Mouse (Mus musculus): Measurements from ENCODE around the gene Hivep3. TPM values are rescaled to one million over a fixed set of nuclear protein-coding genes. Genes with fewer than 3 reads are reported as not detected.

Hivep3 gene
- total RNA-seq, 4 experiments from 2014 or later, result 2.9 to 4.5 (median 3.9) TPM

DNA sequence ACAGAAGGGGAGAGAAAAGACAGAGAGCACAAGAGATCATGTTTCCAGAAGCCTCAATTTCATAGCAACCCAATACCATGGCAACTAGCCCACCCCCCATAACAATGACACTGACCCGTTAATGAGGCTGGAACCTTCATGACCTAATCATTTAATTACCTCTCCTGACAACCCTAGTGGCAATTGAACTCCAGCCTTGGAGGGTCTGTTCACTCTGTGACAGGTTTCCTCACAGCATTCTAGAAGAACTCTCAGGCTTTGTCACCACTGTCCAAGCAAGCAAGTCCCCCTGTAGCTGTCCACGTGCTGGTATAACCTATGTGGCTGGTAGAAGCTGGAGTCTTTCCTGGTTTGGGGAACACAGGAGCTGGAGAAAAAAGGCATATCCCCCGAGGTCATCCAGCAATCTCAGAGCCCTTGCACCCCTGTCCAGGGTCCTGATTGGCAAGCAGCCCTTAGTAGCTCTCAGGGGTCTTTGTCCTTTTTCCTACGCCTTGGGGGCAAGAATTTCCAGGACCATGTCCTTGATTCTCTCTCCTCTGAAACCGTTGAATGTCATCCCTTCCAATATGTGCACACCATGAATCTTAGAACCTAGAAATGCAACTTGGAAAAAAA lies 450.9 kb downstream of the Hivep3 start:
- no peak for DNase-seq (ENCODE audit: low spot score in 2 of 2)

DNA sequence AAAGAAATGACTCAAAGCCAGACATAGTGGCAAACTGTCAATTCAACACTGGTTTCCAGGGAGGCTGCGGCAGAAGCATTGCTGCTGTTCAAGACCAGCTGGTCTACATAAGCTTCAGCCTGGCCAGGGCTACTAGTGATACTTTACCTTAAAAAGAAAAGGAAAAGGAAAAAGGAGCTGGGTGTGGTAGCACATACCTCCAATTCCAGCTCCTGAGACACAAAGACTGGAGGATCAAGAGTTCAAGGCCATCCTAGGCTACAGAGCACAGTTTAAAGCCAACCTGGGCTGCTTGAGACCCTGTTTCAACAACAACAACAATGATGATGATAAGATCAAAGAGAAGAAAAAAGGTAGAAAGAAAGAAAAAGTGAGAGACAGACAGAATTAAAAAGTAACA lies 452.9 kb downstream of the Hivep3 start:
- DNase-seq (ENCODE audit: low spot score in 2 of 2), result no peak

DNA sequence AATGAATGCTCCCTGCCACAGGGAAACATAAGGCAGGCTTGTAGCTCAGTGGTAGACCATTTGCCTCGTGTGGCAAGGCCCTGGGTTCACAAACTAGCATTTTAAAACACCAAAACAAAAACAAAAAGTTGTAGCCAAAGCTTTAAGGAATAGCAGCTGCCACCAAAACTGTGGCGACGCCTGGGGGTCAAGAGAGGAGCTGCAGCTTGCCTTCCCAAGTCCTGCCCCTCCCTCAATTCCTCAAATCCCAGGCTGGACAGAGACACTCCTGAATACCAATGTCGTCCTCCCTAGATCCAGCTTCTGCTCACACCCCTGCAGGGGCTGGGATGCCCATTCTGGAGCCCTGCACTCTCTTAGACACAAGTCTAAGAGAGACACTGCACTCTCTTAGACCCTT lies 453.4 kb downstream of the Hivep3 start:
- DNase-seq (ENCODE audit: low spot score in 2 of 2), result no peak

Other genes starting within 250 kb of the Hivep3 start
- not detected for gene Rimkla, start 241.2 kb upstream of the Hivep3 start, total RNA-seq (2022)
- gene Foxj3, start 196.8 kb upstream of the Hivep3 start, total RNA-seq (2022), result 10 to 100 TPM; 30.0 to 33.6 (median 31.3) TPM
- 1 to 10 TPM; 3.6 to 4.9 (median 4.4) TPM for gene Frg2f1, start 194.3 kb upstream of the Hivep3 start, total RNA-seq (2022)
- gene Guca2a, start 96.1 kb upstream of the Hivep3 start, total RNA-seq (2022), result not detected
- not detected for gene Guca2b, start 74.8 kb upstream of the Hivep3 start, total RNA-seq (2022)

Data from gastrocnemius, adult 8-10 months (tissue).